Mouse (Mus musculus) left cerebral cortex, adult 6 months (tissue): ENCODE results near the gene Mfsd11. TPM values are rescaled to one million over a fixed set of nuclear protein-coding genes. Genes with fewer than 3 reads are reported as not detected.

ENCODE experiments used
- long read RNA-seq, 2 experiments: library from polyadenylated mRNA; unstranded; transcript quantifications; one replicate each; pipeline ENCODE4 v2.0.0; 2019 to 2020
- polyA plus RNA-seq: library from polyadenylated mRNA; unstranded; fragments of <200 nt; fragmentation: Nextera tagmentation; gene quantifications from 2 replicates; pipeline ENCODE4 v1.2.3, GENCODE M21; 2021

The Mfsd11 gene
- polyA plus RNA-seq: 25.1 and 28.7 TPM in 2 replicates
- long read RNA-seq, experiment 1, transcript Mfsd11-201 (13 exons, 3,298 nt): major isoform, 108 of 272 reads
- long read RNA-seq, experiment 1, partial matches to known transcripts: 38 of 272 reads
- long read RNA-seq, experiment 1, other reads (novel, unspliced or antisense): 120 of 272 reads
- long read RNA-seq, experiment 2, transcript Mfsd11-201 (13 exons, 3,298 nt): major isoform, 10 of 37 reads
- long read RNA-seq, experiment 2, partial matches to known transcripts: 5 of 37 reads
- long read RNA-seq, experiment 2, other reads (novel, unspliced or antisense): 22 of 37 reads

DNA sequence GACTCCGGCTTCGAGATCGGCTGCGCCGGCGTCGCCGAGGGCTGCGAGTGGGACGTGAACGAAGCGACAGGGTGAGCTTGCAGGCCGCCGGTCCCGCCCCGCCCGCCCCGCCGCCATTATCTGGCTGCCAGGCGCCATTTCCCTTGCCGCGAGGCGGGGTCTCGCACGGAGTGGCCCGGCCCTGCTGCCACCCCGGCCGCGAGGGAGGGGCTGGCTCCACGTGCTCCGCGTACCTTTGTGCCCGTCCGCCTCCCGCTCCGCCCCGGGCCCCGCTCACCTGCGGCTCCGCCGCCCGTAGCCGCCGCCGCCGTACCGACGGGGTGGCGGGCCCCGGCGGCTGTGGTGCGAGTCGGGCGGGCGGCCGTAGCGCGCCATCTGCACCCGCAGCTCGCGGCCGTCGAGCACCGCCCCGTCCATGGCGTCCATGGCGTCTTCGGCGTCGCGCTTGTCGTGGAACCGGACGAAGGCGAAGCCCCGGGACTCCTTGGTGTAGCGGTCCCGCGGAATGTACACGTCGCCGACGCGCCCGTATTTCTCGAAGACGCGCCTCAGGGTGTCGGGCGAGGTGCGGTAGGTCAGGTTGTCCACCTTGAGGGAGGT, at the start of gene Mfsd11:
Gene Mfsd11, plus strand, starts transcription at position 150 of the 600 bp plus-strand sequence.

DNA sequence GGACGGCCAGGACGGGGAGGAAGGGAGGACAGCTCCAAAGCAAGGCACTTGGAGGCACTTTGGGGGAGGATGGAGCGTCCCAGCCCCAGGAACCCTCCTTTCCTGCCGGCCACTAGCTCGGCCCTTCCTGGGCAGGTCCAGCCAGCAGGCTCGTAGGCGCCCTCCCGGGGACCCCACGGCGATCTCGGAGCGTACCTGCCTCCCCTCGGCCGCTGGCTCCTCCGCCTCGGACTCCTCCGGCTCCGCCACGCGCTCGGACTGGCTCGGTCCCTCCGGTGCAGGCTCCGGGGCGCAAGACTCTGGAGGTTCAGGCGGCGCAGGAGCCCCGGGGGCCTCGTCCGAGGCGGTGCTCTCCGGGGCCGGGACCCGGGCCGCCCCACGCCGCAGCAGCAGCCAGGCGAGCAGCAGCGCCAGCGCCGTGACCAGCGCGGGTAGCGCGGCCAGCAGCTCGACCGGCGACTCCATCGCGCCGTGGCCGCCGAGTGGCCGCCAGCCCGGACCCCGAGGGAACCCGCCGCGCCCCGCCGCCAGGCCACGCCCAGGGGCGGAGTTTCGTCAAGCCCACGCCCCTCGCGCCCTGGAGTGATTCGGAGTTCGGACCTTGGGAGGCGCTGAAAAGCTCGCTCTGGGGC, 24.6 kb upstream of the Mfsd11 start, which contains the start of gene Mxra7:
Gene Mxra7, minus strand, starts transcription at position 513 of the 632 bp plus-strand sequence.

DNA sequence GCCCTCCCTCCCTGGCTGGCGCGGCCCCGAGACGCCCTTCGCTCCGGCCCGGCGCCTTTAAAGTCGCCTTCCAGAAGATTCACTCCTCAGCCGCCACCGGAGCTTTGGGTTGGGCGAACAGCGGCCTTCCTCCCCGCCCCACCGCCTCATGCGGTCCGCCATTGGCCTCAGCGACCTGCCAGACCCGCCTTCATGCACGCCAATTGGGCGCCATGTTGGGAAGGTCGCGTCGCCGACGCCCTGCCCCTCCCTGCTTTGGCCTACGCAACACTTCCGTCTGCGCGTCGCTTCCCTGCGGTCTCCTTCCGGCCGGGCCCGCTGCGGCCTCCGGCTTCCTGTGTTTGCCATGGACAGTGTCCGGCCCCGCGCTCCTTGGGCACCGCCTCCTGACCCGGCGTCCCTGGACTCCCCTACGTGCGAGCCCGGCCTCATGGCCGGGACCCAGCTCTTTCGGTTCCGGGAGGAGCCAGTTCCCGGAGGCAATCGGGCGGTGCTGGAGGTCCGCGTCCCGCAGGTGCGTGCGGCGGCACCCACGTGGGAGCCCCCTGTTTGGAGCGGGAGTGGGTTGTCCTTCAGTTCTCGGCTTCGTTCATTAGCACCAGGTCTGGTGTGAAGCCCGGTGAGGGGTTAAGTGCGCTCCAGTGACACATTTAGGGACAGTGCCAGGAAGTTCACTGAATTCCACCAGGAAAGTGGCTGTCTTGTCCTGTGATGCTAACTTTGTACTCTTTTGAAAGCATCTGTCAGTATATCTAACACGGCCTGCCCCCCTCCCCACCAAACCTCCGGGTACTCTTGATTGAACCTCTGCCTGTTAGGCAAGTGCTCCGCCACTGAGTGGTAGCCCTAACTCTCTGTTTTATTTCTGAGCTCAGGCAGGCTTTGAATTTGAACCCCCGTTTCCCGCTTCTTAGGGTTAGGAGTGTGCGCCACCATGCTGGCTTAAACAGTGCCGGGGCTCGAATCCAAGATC, 8.7 kb upstream of the Mfsd11 start, which contains the start of the genes Mettl23 and Jmjd6:
Gene Mettl23, plus strand, starts transcription at position 18 of the 973 bp plus-strand sequence.
Gene Jmjd6, minus strand, starts transcription at position 189 of the 973 bp plus-strand sequence.

DNA sequence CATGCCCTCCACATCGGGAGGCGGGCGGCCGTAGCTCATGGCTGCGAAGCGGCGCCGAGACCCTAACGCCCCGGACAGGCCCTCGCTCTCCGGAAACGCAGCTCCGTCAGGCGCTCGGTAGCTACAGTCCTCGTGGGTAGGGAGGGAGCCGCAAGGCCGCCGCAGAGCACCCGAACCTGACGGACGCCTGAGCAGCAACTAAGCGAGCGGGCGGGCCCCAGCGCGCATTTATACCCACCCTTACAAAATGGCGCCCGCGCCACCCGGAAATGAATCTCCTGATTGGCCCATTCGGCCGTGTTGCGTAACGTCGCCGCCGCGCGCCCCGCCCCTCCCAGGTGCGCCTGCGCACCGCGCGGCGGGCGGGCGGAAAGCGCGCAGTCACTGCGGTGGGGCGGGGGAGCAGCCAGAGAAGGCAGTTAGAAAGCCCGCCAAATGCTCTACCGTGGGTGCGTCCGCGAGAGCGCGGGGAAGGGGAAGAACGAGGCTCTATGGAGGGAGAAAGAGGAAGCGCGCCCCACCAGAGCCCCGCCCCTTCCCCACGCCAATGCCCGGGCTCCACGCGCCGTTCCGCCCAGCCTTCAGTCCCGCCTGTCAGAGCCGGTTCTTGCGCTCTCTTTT, 761 bp downstream of the Mfsd11 start, which contains the start of gene Srsf2:
Gene Srsf2, minus strand, starts transcription at position 204 of the 621 bp plus-strand sequence.

DNA sequence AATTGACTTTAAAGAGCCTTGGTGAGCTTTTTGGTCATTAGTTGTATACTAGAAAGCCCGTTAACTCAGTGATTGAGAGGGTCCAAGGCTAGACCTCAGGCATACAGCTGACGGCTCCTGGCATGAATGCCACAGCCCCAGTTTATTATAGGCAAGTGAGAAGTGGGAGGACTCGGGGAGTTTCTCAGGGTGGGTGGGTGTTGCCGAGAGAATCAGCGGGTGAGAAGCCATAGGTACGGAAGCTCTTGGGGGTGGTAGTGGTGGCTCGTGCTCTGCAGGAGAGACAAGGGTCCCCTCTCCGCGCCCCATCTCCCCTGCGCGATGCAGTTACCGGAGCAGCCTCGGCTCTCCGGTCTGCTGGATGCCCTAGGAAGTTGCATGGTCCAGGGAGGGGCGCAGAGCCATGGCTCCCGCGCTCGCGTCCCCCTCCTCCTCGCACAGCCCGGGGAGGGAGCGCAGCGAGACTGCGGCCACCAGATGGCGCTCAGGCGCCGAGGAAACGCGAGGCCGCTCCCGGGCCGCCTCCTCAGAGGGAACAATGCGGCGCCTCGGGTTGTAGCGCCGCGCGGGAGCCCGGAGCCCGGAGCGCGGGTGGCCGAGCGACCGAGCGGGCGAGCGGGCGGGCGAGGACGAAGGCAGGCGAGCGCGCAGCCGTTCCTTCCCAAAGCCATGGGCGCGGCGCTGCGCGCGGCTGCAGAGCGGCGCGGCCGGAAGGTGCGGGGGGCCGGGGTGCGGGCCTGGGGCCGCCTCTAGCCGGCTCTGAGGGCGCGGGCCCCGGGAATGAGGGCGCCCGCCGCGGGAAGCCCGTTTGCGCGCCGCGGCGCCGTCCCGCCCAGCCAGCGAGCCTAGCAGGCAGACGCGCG, 66.3 kb downstream of the Mfsd11 start, which contains the start of gene Mgat5b:
Gene Mgat5b, plus strand, starts transcription at position 541 of the 863 bp plus-strand sequence.

Other genes with a start within 250 kb of the Mfsd11 start
- gene Rhbdf2, start 225.4 kb upstream of the Mfsd11 start, polyA plus RNA-seq: 0.18 and 0.51 TPM in 2 replicates
- 13.9 and 15.9 TPM in 2 replicates for gene Prcd, start 198.9 kb upstream of the Mfsd11 start, polyA plus RNA-seq
- 31.5 and 55.9 TPM in 2 replicates for gene Cygb, start 198.1 kb upstream of the Mfsd11 start, polyA plus RNA-seq
- not detected in 2 replicates for gene St6galnac1, start 76.9 kb upstream of the Mfsd11 start, polyA plus RNA-seq
- gene Mxra7, start 24.4 kb upstream of the Mfsd11 start, polyA plus RNA-seq: 2.4 and 34.7 TPM in 2 replicates
- 61.7 and 75.9 TPM in 2 replicates for gene Mettl23, start 9.2 kb upstream of the Mfsd11 start, polyA plus RNA-seq
- gene Jmjd6, start 9.0 kb upstream of the Mfsd11 start, polyA plus RNA-seq: 21.5 and 24.0 TPM in 2 replicates
- 99.8 and 152 TPM in 2 replicates for gene Srsf2, start 654 bp downstream of the Mfsd11 start, polyA plus RNA-seq
- 14.3 and 16.4 TPM in 2 replicates for gene Mgat5b, start 66.4 kb downstream of the Mfsd11 start, polyA plus RNA-seq